Mouse (Mus musculus) frontal cortex, postnatal 36 days (tissue): ENCODE results near the gene Gfer.

Experiments
- DNase-seq, 2 experiments: peaks; one replicate each; pipeline ENCODE4 v3.0.0; 2022; ENCODE audit warnings: low spot score in 2 of 2

Gfer gene

GRCm38 (mm10) chr17:24696011-24696697, at the start of gene Gfer, which contains the start of gene Noxo1:
Gene Gfer (minus strand): TSS chr17:24696156.
Gene Noxo1 (plus strand): TSS chr17:24696234.
- DNase-seq = peak; percentile 74 to 80

GRCm38 (mm10) chr17:24744381-24744780, 48.4 kb upstream of the Gfer start:
- DNase-seq = no peak

GRCm38 (mm10) chr17:24743896-24744295, 47.9 kb upstream of the Gfer start:
- DNase-seq = no peak

- no peak for DNase-seq
These were observed 46.4 kb upstream of the Gfer start for GRCm38 (mm10) chr17:24742307-24742706.

GRCm38 (mm10) chr17:24739926-24740325, 44.0 kb upstream of the Gfer start:
- DNase-seq = no peak

- DNase-seq = no peak
These were observed 42.3 kb upstream of the Gfer start for GRCm38 (mm10) chr17:24738238-24738637.

- no peak for DNase-seq
These were observed 41.3 kb upstream of the Gfer start for GRCm38 (mm10) chr17:24737135-24737810.

GRCm38 (mm10) chr17:24736330-24737051, 40.5 kb upstream of the Gfer start, which contains the start of gene Msrb1:
Gene Msrb1 (plus strand): TSS chr17:24736642.
- DNase-seq = peak; percentile 89 to 92

- DNase-seq = no peak
These were observed 39.5 kb upstream of the Gfer start for GRCm38 (mm10) chr17:24735446-24735845.

- DNase-seq = no peak
These were observed 38.6 kb upstream of the Gfer start for GRCm38 (mm10) chr17:24734513-24734912.

GRCm38 (mm10) chr17:24733434-24734050, 37.6 kb upstream of the Gfer start:
- DNase-seq = no peak

GRCm38 (mm10) chr17:24732233-24732935, 36.4 kb upstream of the Gfer start:
- DNase-seq = no peak

- DNase-seq = no peak
These were observed 34.8 kb upstream of the Gfer start for GRCm38 (mm10) chr17:24730787-24731186.

- DNase-seq = no peak
These were observed 33.1 kb upstream of the Gfer start for GRCm38 (mm10) chr17:24729067-24729466.

GRCm38 (mm10) chr17:24728184-24728583, 32.2 kb upstream of the Gfer start:
- DNase-seq = no peak

GRCm38 (mm10) chr17:24727618-24728017, 31.7 kb upstream of the Gfer start, which contains the start of gene Rpl3l:
Gene Rpl3l (plus strand): TSS chr17:24727820.
- no peak for DNase-seq

- no peak for DNase-seq
These were observed 29.9 kb upstream of the Gfer start for GRCm38 (mm10) chr17:24725637-24726390.

GRCm38 (mm10) chr17:24724184-24724583, 28.2 kb upstream of the Gfer start, which contains the start of gene Ndufb10:
Gene Ndufb10 (minus strand): TSS chr17:24724478.
- peak; percentile 93 to 96 for DNase-seq

- no peak for DNase-seq
These were observed 27.9 kb upstream of the Gfer start for GRCm38 (mm10) chr17:24723881-24724180.

- no peak for DNase-seq
These were observed 27.3 kb upstream of the Gfer start for GRCm38 (mm10) chr17:24723122-24723880.
